Mouse (Mus musculus): ENCODE measurements around the gene Zbtb12.
"Not testable (repeated sequence)": the region's sequence is repeated elsewhere in the genome, so short reads cannot be mapped to it uniquely, and the experiment has no call there.

The Zbtb12 gene

GRCm38 (mm10) chr17:34901948-34902347 lies 22.7 kb downstream of the Zbtb12 start:
- in situ Hi-C loops (cut with MseI, MboI): not testable (repeated sequence)

- in situ Hi-C loops (cut with MseI, MboI): no loop called here
Observed at GRCm38 (mm10) chr17:34902895-34903294, 23.6 kb downstream of the Zbtb12 start.

- in situ Hi-C loops (cut with MseI, MboI): no loop called here
Observed at GRCm38 (mm10) chr17:34910982-34911381, 31.7 kb downstream of the Zbtb12 start.

- in situ Hi-C loops (cut with MseI, MboI): no loop called here
Observed at GRCm38 (mm10) chr17:34911945-34912351, 32.7 kb downstream of the Zbtb12 start.

- in situ Hi-C loops (cut with MseI, MboI): no loop called here
Observed at GRCm38 (mm10) chr17:34913930-34914665, 34.8 kb downstream of the Zbtb12 start, which contains the start of gene Slc44a4. Gene Slc44a4, plus strand, starts transcription at chr17:34914466.

- in situ Hi-C loops (cut with MseI, MboI): no loop called here
Observed at GRCm38 (mm10) chr17:34915410-34915831, 36.1 kb downstream of the Zbtb12 start.

GRCm38 (mm10) chr17:34916316-34916715 lies 37.0 kb downstream of the Zbtb12 start:
- in situ Hi-C loops (cut with MseI, MboI): no loop called here

GRCm38 (mm10) chr17:34917188-34917587 lies 37.9 kb downstream of the Zbtb12 start:
- in situ Hi-C loops (cut with MseI, MboI): no loop called here

- in situ Hi-C loops (cut with MseI, MboI): no loop called here
Observed at GRCm38 (mm10) chr17:34922939-34923338, 43.7 kb downstream of the Zbtb12 start.

GRCm38 (mm10) chr17:34924258-34924657 lies 45.0 kb downstream of the Zbtb12 start:
- in situ Hi-C loops (cut with MseI, MboI): no loop called here

- in situ Hi-C loops (cut with MseI, MboI): no loop called here
Observed at GRCm38 (mm10) chr17:34927306-34928019, 48.2 kb downstream of the Zbtb12 start.

GRCm38 (mm10) chr17:34928841-34929240 lies 49.6 kb downstream of the Zbtb12 start:
- in situ Hi-C loops (cut with MseI, MboI): no loop called here

- in situ Hi-C loops (cut with MseI, MboI): no loop called here
Observed at GRCm38 (mm10) chr17:34931061-34931734, 51.9 kb downstream of the Zbtb12 start, which contains the start of gene Neu1. Gene Neu1, plus strand, starts transcription at chr17:34931253.

- in situ Hi-C loops (cut with MseI, MboI): no loop called here
Observed at GRCm38 (mm10) chr17:34931735-34932098, 52.4 kb downstream of the Zbtb12 start.

GRCm38 (mm10) chr17:34932287-34932686 lies 53.0 kb downstream of the Zbtb12 start:
- in situ Hi-C loops (cut with MseI, MboI): no loop called here

GRCm38 (mm10) chr17:34934031-34934430 lies 54.7 kb downstream of the Zbtb12 start:
- in situ Hi-C loops (cut with MseI, MboI): no loop called here

GRCm38 (mm10) chr17:34934830-34935229 lies 55.5 kb downstream of the Zbtb12 start:
- in situ Hi-C loops (cut with MseI, MboI): no loop called here

GRCm38 (mm10) chr17:34937960-34938505 lies 58.8 kb downstream of the Zbtb12 start:
- in situ Hi-C loops (cut with MseI, MboI): no loop called here

GRCm38 (mm10) chr17:34941344-34942041 lies 62.2 kb downstream of the Zbtb12 start:
- in situ Hi-C loops (cut with MseI, MboI): no loop called here

GRCm38 (mm10) chr17:34943128-34943815 lies 64.0 kb downstream of the Zbtb12 start:
- in situ Hi-C loops (cut with MseI, MboI): no loop called here

GRCm38 (mm10) chr17:34944362-34944761 lies 65.1 kb downstream of the Zbtb12 start:
- in situ Hi-C loops (cut with MseI, MboI): no loop called here
